9 mouse cellular contexts compared by ENCODE assay signal in genomic region chr14:59625158-59625805, GRCm38 (mm10). TPM values are rescaled to one million over a fixed set of nuclear protein-coding genes. Genes with fewer than 3 reads are reported as not detected.
DNase-seq lines count a peak whose midpoint lies in the region; ATAC-seq and TF ChIP-seq lines count a peak whose summit lies in the region.
"Had no signal": no experiment of that assay in that cellular context is flagged by ENCODE, and none has a peak within 500 bp of the region (broad histone marks: within the 10 kb centered on the region; RNA-seq: fewer than 3 reads in every experiment).

Shisa2 (plus strand) TSS chr14:59625308.

- TF ChIP-seq CTCF in left cerebral cortex, adult 2 months (IDR thresholded peaks at IDR 0.05): peak; percentile 39

- no peaks in the 10 kb centered on the region for H3K9me3 ChIP-seq in hindbrain, embryonic 15.5 days

- H3K4me3 ChIP-seq in hindbrain, embryonic 15.5 days: peak within 1 kb of the TSS; percentile 62
- peak within 1 kb of the TSS; percentile 54 for H3K4me3 ChIP-seq in left cerebral cortex, adult 2 months

- peaks cover 25% of the 10 kb centered on the region for H3K4me1 ChIP-seq in hindbrain, embryonic 15.5 days (replicated peaks)

- H3K4me2 ChIP-seq in hindbrain, embryonic 15.5 days: peak within 1 kb of the TSS; percentile 81

- no peaks in the 10 kb centered on the region for H3K36me3 ChIP-seq in hindbrain, embryonic 15.5 days

- peaks cover 7% of the 10 kb centered on the region for H3K27me3 ChIP-seq in hindbrain, embryonic 15.5 days

- peak; percentile 70 for ATAC-seq in common myeloid progenitor, adult 5-6 weeks (replicated peaks; ENCODE audit: low read depth, poor library complexity, severe bottlenecking)
- peak; percentile 92 for ATAC-seq in hindbrain, embryonic 15.5 days (ENCODE audit: low FRiP score, low read depth)
- ATAC-seq: Patski had no signal

- under 1% methylated on average over 53 of the region's 65 CpGs for WGBS in hindbrain, embryonic 15.5 days

- peak within 1 kb of the TSS; percentile 70 for H3K27ac ChIP-seq in hindbrain, embryonic 15.5 days (replicated peaks)
- H3K27ac ChIP-seq in left cerebral cortex, adult 2 months: no peak within 1 kb of the TSS

- H3K9ac ChIP-seq in hindbrain, embryonic 15.5 days: peak within 1 kb of the TSS; percentile 55

- intact Hi-C loops in left cerebral cortex, adult 2 months (cut with DNase I): no loop called here

- peak; percentile 75 for DNase-seq in ZHBTc4 (ENCODE audit: low read depth, low spot score)
- DNase-seq in gastrocnemius, postnatal 10 days: peak; percentile 78
- DNase-seq in left cerebral cortex, adult 2 months (ENCODE audit: extremely low spot score in 1 of 2, low spot score in 2 of 2): peak; percentile 69 to 74
- DNase-seq in lung, postnatal 36 days: peak; percentile 61
- DNase-seq in right cerebral cortex, adult 18-20 months: peak; percentile 70
- DNase-seq in urinary bladder, postnatal 4 days (ENCODE audit: low spot score in 2 of 2): peak; percentile 79 to 80

RNA-seq across cellular contexts. Expression of gene Shisa2, which starts in this region (rescaled TPM):
- 0.39 and 0.87 TPM in 2 replicates for total RNA-seq in common myeloid progenitor, adult 5-6 weeks (2017)
- 10 to 100 TPM; 69.9 to 72.4 TPM for total RNA-seq in gastrocnemius, postnatal 10 days (2021)
- 5.4 and 5.6 TPM in 2 replicates for polyA plus RNA-seq in hindbrain, embryonic 15.5 days (2015; fragmentation: Nextera tagmentation; extraction: Ambion mirVana)
- 1 to 10 TPM; 3.2 to 3.7 TPM for total RNA-seq in left cerebral cortex, adult 2 months (2021)
- polyA plus RNA-seq: Patski had no signal

Comparison
In these comparisons a context has a peak if more than half of its experiments do, and no peak if none do; other contexts are left out.
1. RNA of gene Shisa2 (total RNA-seq): 69.9 to 72.4 TPM in gastrocnemius, postnatal 10 days; 3.2 to 3.7 TPM in left cerebral cortex, adult 2 months and 0.39 to 0.87 TPM in common myeloid progenitor, adult 5-6 weeks; every median in the first group is over 10 times any median in the second.
2. Peak in ATAC-seq in common myeloid progenitor, adult 5-6 weeks; RNA of the gene not detected or under 1 TPM.
3. Peak in every context shown above with its lines, with median percentiles within 50 percentile points of each other: DNase-seq.